Mouse (Mus musculus) erythroblast, embryonic 14.5 days (primary cell): Measurements from ENCODE around the gene Ctf2.

Source experiments
- GATA1 ChIP-seq: IDR thresholded peaks from 2 replicates; pipeline ENCODE4 v1.6.1; 2012; ENCODE audit warnings: low read length, inconsistent platforms, mixed read lengths
- TAL1 ChIP-seq: IDR thresholded peaks from 3 replicates; pipeline ENCODE4 v1.6.1; 2012; ENCODE audit warnings: low read length, inconsistent platforms, mixed read lengths

- TF ChIP-seq GATA1 (no peak), TAL1 (no peak)
Measured at GRCm38 (mm10) chr7:127753158-127753557, 21.2 kb upstream of the Ctf2 start.
